Mouse (Mus musculus) right cerebral cortex, postnatal 14 days (tissue): ENCODE measurements at regions not wholly inside any gene's neighbourhood (a gene's known extent, or its start where the extent isn't known, plus 50 kb on each side); places are given as distances from the start of the nearest gene placed in this dataset.

Source experiments
- DNase-seq: peaks from one replicate; pipeline ENCODE4 v3.0.0; 2022

- DNase-seq, result peak; percentile 10
These were observed 222.5 kb upstream of the Gm10801 start for GRCm38 (mm10) chr2:98439532-98439931.

- DNase-seq, result no peak
These were observed 180.5 kb upstream of the Gm10801 start for GRCm38 (mm10) chr2:98481533-98481932.
